Mouse (Mus musculus) brain, adult 2 months (tissue): Measurements from ENCODE around the gene Sufu.

Experiments used
- DNase-seq: peaks from one replicate; pipeline ENCODE4 v3.0.0; 2011; ENCODE audit warnings: low read depth, low spot score

Gene Sufu

GRCm38 (mm10) chr19:46394712-46395108 is 2.0 kb upstream of the Sufu start:
- DNase-seq = no peak

- DNase-seq = peak; percentile 100
Measured at GRCm38 (mm10) chr19:46395109-46396009, 1.3 kb upstream of the Sufu start, which contains the start of gene Actr1a. Gene Actr1a, minus strand, starts transcription at chr19:46395748.

GRCm38 (mm10) chr19:46396109-46396508 is 587 bp upstream of the Sufu start:
- DNase-seq = no peak

GRCm38 (mm10) chr19:46397436-46398001 is 823 bp downstream of the Sufu start:
- DNase-seq = no peak

GRCm38 (mm10) chr19:46398401-46398800 is 1.7 kb downstream of the Sufu start:
- DNase-seq = no peak

GRCm38 (mm10) chr19:46399372-46399771 is 2.7 kb downstream of the Sufu start:
- no peak for DNase-seq

GRCm38 (mm10) chr19:46399886-46400285 is 3.2 kb downstream of the Sufu start:
- no peak for DNase-seq

GRCm38 (mm10) chr19:46400558-46400957 is 3.9 kb downstream of the Sufu start:
- no peak for DNase-seq

- no peak for DNase-seq
Measured at GRCm38 (mm10) chr19:46404030-46404429, 7.3 kb downstream of the Sufu start.

GRCm38 (mm10) chr19:46406592-46407386 is 10.1 kb downstream of the Sufu start:
- no peak for DNase-seq

- DNase-seq = no peak
Measured at GRCm38 (mm10) chr19:46409506-46409905, 12.8 kb downstream of the Sufu start.

- no peak for DNase-seq
Measured at GRCm38 (mm10) chr19:46412056-46412805, 15.5 kb downstream of the Sufu start.

GRCm38 (mm10) chr19:46413969-46414368 is 17.3 kb downstream of the Sufu start:
- no peak for DNase-seq

- DNase-seq = peak; percentile 35
Measured at GRCm38 (mm10) chr19:46414486-46414885, 17.8 kb downstream of the Sufu start.

- peak; percentile 46 for DNase-seq
Measured at GRCm38 (mm10) chr19:46416276-46416675, 19.6 kb downstream of the Sufu start.

- DNase-seq = peak; percentile 46
Measured at GRCm38 (mm10) chr19:46418051-46418450, 21.4 kb downstream of the Sufu start.

- no peak for DNase-seq
Measured at GRCm38 (mm10) chr19:46420410-46420809, 23.7 kb downstream of the Sufu start.

- DNase-seq = peak; percentile 95
Measured at GRCm38 (mm10) chr19:46422384-46423338, 26.0 kb downstream of the Sufu start.

GRCm38 (mm10) chr19:46425266-46425665 is 28.6 kb downstream of the Sufu start:
- no peak for DNase-seq

GRCm38 (mm10) chr19:46426488-46426887 is 29.8 kb downstream of the Sufu start:
- DNase-seq = no peak
